Mouse (Mus musculus) retina, postnatal 1 day (tissue): Measurements from ENCODE around the gene Angel1.
A peak's percentile ranks its signal among the peaks of the same experiment; 100 is the strongest.

Source experiments
- DNase-seq: peaks from one replicate; pipeline ENCODE4 v3.0.0-alpha.2; 2012

Gene Angel1

DNA sequence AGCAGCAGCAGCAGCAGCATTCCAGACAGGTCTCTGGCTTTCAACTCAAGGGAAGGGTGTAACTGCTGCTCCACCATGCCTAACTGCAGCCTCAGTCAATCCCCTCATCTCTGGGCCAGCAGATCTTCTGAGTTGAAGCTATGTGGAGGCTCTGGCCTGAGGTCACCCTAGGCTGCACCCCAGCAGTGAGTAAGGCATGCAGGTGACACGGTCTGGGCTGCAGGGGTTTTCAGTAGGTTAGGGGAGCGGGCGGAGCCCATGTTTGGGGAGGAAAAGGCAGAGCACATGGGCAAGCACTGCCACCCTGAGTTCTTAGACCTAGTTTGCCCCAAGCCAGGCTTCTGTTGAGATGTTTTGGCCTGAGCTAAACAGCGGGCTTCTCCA is 25.3 kb downstream of the Angel1 start:
- no peak for DNase-seq

DNA sequence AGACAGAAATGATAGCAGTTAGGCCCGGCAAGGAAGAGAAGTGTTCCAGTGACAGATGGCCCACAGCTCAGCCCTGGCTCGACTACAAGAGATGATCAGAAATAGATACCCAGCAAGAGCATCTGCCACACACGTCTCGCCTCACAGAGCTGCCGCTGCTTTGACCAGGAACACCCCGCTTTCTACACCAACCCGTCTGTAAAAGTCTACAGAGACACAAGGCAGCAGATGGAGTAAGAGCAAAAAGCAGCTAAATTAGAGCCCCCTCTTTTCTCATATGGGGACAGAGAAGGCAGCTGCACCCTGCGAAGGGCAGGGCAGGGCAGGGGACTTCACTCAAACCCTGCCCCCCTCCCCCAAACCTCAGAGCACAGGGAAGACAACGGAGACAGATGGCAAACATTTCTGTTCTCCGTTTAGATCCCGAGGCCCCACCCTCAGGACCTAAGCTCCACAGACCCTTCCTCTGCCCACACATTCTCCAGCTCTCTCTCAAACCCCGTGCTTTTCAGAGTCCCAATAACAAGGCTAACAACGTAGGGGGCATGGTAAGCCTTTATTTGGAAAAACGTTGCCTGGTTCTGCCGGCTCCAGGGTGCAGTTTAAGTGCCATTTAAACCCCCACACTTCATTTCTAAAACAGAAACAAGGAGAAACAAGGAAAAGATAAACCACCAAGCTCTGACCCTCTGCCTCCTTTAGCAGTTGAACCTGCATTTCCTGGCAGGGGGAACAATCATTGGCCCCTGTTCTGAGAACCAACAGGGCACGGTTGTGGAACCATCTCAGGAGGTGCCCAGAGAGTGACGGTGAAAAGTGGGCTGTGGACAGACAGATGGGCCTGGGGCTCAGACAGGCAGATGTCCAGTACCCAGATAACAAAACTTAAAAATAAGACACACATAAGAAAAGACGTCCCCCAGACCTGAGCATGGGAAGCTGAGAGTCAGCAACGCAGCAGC is 26.0 kb downstream of the Angel1 start:
- DNase-seq: peak; percentile 83

DNA sequence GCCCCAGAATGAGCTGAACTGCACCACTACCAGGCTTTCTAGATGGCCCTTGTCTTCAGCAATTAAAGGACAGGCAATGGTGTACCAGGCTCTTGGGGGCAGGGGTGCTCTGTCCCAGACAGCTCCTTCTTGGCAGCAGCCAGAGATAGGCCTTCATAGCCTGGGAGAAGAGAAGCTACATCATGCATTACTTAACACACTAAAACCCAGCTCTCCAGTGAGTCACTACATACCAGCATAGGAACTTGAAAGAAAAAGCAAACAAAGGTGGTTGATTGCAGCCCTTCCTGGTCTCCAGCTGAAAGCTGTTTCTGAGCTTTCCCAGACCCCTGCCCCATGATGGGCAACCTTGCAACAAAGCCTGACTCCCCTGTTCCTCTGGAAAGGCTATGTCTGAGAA is 27.7 kb downstream of the Angel1 start:
- no peak for DNase-seq

DNA sequence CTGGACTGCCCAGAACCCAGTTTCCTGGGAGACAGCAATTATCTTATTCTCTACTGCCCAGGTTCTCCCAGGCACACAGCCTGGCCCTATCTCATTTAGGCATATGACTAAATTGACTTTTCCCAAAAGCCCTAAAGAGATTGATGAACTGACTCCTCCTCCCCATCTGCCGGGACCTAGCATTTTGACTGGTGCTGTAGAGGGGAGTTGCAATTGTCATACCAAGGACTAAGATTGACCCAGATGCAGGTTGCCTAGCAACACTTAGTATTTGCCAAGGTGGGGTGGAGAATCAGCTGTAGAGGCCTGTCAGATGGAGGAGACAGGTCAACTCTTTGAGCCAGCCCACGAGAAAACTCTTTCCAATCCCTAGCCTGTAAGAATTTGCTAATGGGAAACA is 28.3 kb downstream of the Angel1 start:
- peak; percentile 79 for DNase-seq

DNA sequence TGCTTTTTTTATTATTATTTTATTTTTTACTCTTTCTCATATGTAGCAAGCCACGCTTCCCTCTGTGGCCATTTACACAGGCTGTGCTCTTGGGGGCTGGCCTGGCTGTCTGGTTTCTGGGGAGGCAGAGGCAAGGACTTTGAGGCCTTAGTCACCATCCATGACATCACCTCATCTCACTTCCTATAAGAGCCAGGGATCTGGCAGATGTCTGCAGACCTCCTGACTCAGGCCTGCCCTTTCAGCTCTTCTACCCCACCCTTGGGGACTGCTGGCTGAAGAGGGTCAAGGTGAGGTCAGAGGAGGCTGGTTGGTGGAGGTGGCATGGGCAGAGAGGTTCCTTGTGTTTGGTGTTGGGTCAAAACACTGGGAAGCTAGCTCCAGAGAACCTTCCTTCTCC is 31.8 kb downstream of the Angel1 start:
- no peak for DNase-seq

DNA sequence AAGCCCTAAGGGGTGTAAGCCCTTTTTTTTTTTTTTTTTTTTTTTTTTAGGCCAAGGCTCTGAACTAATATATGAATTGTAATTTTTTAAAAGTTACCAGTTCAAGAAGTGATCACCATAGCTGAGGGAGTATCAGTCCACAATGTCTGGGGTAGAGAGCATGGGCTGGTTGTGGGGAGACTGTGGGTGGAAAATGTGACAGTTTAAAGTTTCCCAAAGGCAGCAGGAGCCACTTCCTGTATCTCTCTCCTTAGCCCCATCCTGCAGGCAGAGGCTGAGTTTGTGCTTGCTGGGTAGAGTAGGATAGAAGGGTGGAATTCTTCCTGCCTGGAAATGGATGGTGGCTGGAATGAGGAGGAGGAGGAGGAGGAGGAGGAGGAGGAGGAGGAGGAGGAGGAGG is 32.9 kb downstream of the Angel1 start:
- no peak for DNase-seq

DNA sequence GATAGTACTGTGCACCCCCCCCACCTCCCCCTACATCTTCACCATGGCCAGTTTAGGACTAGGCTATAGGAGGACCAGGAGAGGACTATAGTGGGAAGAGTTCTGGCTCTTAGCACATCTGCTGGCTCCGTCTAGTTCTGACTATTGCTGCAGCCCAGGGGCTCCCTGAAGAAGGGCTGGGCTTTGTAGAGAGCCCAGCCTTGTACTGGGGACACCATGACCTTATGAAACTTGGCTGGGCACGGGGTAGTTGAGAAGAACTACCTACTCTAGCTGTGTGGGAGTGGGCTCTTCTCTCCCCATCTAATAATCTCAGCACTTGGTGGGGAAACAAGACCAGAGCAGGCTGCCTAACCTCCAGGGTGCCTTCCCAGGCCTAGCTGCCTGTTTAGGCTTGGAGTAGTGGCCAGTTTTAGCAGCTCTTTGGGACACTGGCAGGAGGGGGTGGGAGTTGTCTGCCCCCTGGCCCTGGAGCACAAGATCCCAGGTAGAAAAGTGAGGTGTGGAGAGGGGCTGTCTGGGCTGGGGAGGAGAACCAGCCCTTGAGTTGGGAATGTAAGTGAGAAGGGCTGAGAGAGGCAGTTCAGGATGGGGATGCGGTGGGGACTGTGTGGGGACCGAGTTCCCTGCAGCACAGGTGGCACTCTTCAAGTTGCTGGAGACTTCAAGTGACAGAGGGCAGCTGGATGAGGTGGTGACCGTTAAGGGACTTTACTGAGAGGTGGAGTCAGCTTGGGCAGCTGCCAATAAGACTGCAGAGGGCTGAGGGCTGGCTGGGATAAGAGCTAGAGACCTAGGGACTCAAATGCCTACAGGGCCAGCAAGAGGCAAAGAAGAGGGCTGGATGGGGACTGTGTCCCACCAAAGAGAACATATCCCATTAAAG is 33.5 kb downstream of the Angel1 start:
- no peak for DNase-seq

DNA sequence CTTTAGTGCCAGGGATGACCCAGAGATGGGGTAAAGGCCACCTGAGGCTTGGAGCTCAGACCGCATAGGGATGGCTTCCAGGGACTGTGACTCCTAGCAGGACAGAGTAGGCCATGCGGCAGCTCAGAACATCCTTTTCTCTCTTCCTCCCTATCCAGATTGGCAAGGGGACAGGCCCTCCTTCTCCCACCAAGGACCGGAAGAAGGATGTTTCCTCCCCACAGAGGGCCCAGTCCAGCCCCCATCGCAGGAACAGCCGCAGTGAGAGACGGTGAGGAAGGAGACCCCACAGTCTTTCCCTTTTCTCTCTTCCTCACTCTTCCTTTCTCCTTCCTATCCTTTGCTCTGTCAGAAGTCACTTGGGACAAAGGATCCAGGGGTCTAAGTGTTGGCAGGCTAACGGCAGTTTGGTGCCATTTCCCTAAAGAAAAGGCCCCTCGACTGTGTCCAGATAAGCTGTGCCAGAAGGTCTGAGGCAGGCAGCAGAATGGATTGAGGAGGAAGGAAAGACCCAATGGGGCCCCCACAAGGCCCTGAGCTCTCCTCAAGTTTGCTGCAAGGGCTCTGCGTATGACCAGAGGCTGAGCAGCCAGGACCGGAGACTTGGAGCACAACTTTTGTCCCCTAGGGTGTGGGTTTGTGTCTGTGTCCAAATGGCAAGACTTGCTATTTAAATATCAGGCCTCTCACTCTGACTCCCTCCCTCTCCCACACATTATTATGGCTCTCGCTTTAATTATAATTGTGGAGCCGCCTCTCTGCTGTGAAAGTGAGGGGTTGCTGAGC is 35.4 kb downstream of the Angel1 start:
- no peak for DNase-seq

DNA sequence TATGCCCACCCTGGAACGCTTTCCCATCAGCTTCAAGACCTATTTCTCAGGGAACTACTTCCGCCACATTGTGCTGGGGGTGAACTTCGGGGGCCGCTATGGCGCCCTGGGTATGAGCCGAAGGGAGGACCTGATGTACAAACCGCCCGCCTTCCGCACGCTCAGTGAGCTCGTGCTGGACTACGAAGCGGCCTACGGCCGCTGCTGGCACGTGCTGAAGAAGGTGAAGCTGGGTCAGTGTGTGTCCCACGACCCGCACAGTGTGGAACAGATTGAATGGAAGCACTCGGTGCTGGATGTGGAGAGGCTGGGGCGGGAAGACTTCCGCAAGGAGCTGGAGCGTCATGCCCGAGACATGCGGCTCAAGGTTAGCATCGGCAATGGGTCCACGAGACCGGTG is 37.3 kb downstream of the Angel1 start:
- no peak for DNase-seq

DNA sequence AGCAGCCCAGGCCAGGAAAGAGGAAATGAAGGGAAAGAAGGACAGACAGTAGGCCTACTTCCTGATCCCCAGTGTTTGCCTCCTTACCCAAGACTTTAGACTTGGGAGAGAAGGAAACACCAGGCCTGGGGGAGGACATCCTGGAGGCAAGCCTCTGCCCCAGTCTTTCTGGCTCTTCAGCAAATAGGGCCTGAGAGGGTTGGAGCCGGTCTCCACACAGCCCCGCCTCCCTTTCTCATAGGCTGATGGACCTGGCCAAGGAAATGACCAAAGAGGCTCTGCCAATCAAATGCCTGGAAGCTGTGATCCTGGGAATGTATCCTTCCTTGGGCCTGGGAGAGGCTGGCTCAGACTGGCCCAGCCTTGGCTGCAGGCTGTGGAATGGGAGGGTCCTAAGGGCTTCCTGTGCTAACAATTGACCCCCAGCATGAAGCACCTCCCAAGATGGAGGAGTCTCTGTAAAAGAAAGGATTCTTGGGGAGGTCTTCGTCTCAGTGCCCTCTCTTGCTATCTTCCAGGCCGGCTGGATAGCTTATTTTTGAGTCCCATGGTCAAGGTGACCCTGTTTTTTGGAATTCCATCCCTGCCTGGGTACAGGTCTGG is 38.2 kb downstream of the Angel1 start:
- DNase-seq: no peak

DNA sequence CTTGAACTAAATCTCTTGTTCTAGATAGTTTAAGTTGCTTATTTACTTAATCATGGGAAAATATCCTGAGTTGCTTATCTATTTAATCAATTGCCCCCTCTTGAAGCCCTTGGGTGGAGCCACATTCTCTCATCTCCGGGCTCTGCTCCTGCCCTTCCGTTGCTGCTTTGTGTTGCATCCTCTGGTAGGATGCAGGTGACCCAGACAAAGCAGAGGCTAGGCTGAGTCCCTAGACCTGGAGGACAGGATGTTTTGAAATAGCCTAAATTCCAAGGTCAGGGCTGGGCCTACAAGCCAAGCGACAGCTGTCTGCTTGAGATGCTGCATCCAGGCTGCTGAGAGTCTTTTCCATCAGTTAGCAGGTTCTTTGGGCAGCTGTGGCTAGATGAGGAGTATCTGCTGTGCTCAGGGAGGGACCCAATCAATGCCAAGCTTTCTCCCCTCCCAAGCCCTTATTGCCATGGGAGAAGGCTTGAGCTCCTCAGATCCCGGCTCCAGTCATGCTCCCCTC is 38.8 kb downstream of the Angel1 start:
- DNase-seq: no peak

DNA sequence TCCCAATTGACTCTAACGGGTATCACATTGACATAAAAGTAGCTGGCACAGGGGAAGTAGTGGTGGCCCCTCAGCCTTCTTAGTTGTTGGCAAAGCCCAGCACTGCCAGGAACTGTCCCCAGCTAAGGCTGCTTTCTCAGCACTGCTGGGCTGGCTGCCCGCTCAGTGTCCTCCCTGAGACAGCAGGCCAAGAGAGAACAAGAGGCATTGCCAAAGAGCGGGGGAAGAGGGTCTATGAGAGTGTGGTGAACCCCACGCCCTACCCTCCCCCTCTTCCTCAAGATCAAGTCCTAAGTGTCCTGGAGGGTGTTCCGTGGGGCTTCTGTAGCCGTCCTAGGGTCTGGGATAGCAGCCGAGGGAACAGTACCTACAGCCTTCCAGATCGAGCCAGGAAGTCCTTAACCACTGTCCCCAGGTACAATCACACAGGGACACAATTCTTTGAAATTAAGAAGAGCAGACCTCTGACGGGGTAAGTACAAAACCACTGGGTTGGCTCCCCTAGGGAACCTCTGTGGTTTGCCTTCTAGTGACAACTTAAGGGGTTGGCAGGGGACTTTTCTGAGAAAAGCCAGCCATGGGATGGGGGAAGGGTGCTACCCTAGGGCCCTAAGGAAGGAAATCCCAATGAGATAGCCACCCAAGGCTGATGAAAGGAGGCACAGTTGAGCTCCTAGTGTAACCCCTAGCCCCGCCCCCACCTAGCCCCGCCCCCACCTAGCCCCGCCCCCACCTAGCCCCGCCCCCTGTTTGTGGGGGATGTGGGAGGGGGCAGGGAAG is 39.5 kb downstream of the Angel1 start:
- no peak for DNase-seq

DNA sequence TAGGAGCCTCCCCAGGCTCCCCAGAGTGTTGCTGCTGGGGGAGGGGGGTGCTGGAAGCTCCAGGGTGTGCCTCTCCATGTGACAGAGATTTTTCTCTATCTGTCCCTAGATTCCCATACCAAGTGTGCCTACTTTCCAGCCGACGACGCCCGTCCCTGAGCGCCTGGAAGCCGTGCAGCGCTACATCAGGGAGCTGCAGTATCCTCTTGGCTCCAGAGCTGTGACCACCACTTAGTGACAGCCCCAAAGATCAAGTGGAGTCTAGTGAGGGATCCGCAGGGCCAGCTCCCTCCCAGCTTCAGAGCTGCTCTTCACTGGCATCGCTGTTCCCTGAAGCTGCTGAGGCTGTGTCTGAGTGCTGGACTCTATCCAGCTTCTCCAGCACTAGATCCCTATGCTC is 41.0 kb downstream of the Angel1 start:
- no peak for DNase-seq

DNA sequence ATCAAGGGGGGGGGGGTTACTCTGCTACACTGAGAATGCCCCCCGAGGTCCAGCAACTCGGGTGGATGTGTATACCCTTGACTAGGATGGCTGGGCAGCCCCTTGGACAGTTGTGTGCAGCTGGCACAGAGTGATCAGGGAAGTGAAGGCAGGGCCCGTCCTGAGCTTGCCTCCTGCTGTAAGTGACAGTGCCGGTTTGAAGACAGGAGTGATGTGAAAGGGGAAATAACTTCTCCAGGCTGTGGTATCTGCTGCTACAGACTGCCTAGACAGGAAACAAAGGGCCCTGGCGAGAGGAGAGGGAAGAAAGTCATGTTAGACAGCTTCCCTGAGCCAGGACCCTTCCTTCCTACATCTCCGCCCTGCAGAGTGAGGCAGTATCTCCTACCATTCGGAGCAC is 42.6 kb downstream of the Angel1 start:
- no peak for DNase-seq

DNA sequence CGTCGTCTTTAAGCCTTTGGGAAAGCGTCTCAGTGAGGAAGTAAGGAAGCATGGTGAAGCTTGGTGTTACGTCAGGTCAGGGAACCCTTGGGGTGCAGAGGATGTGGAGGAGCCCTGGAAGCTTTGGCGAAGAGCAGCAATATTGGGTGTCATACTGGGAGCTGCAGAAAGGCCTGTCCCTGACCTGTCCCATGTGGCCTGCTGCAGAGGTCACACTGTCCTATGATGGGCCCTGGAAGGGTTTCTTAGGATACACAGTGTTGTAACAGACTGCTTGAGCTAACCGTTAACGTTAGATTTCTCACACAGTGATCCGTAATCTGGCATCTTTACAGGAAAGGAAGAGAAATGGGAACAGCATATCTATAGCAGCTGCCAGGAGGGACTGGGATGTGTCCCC is 44.1 kb downstream of the Angel1 start:
- no peak for DNase-seq

DNA sequence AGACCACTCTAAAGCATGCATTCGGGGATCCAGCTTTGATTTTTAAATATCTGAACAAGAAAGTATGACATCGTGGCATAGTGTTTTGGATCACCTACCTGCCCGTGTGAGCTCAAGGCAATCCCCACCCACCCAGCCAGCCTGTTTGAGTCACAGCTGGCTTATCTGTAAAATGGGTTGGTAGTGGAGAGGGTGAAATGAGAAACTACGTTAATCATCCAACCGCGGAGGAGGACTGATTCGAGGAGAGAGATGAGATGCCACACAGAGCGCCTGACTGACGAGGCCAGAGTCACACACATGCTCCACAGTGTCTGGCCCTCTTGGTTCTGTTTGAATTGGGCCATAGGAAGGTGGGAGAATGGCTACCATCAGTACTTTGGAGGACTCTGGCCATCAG is 44.6 kb downstream of the Angel1 start:
- DNase-seq: no peak

DNA sequence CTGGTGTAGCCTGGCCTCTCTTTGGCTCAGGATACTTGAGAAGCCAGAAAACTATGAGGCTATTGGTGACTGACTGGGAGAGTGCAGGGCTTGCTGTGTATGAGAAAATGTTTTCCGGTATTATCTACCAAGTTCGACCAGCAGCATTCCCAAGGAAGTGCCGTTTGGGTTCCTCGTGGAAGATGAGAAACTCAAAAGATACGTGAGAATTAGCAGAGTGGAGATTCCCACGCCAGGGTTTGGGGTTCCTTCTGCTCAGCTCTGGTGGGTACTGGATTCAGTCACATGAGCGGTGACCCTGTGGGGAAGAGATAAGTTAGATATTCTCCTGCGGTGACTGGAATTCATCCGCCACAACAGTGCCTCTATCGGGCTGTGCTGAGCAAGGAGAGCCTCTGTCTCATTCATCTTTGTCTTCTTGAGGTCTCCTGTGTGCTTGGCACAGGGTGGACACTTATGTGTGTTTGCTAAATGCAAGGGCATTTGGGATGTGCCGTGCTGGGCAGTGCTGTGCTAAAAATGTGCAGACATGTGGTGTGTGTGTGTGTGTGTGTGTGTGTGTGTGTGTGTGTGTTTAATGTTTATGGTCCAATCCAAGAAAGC is 45.6 kb downstream of the Angel1 start:
- DNase-seq: peak; percentile 64

DNA sequence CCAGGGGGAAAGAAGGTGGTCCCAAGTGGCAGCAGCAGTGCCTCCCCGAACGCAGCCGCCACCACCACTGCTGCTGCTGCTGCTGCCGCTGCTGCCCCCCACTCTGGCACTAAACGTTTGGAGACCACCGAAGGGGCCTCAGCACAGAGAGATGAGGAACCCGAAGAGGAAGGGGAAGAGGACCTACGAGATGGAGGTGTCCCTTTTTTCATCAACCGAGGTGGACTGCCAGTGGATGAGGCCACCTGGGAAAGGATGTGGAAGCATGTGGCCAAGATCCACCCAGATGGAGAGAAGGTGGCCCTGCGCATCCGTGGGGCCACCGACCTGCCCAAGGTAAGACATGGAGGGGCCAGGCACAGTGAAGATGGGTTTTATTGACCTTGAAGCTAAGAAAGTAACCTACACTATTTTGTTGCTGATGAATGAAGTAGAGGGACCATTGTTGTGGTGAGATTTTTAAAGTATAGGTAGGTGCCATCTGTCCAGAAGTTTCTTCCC is 46.2 kb downstream of the Angel1 start:
- DNase-seq: no peak

DNA sequence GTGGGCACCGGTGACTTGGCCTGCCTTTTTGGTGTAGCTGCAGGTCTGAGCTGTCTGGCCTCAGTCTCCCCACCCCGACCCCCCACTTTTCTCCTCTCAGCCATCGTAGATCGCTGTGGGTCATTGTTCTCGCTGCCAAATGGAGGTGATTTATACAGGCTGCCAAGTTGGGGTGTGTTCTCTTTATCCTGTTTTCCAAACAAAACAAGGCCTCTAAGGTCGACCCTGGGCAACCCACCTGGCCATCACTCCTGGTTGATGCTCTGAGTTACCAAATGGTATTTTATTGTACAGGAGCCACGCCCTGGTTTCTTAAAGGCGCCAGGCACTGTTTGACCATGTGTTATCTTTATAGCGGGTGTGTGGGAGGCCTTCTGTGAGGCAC is 46.7 kb downstream of the Angel1 start:
- no peak for DNase-seq

DNA sequence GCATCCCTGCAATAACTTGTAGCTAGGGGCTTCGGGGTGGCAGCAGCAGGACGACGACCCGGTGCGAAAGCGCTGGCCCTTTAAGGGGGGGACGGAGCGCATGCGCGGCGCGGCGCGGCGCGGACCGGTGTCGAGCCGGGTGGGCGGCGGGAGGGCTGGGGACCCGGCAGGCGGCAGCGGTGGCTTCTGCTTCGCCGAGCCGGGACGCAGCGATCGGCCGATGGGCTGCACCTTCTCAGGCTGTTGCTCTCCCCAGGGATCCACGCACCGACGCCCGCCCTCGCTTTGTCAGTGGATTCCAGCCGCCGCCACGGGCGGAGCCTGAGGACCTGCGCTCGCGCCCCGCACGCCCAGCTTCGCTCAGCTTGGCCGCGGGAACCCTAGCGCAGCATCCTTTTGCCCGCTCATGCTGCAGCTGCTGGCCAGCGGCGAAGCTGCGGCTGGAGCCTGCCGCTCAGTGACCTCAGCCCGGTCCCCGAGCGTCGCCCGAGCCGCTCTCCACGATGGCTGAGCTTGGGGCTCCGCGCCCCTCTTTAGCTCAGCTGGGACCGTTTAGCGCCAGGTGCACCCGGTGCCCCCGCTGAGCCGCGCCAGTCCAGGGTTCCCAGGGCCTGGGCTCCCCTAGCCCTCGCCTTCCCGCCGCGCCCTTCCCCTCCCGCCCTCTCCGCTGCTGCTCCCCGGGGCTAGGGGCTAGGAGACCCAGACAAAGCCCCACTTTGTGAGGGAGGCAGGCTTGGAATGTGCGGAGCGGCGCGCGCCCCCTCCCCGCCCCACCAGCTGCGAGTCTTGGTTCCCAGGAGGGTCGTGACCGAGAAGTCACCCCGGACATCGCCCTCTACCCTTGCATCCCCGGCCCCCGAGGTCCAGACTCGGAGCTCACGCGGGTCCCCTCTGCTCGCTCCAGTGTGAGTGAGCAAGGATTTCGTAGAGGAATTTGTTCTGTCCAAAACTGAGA is 47.4 kb downstream of the Angel1 start, which contains the start of gene Vash1:
Gene Vash1 (plus strand): TSS at position 110 of the 955 bp plus-strand sequence.
- peak; percentile 90 for DNase-seq
